Mouse (Mus musculus) lung, postnatal 4 days (tissue): ENCODE results near the gene Ccdc150.

Experiments used
- DNase-seq, 2 experiments: peaks; one replicate each; pipeline ENCODE4 v3.0.0; 2021

Ccdc150 gene

DNA sequence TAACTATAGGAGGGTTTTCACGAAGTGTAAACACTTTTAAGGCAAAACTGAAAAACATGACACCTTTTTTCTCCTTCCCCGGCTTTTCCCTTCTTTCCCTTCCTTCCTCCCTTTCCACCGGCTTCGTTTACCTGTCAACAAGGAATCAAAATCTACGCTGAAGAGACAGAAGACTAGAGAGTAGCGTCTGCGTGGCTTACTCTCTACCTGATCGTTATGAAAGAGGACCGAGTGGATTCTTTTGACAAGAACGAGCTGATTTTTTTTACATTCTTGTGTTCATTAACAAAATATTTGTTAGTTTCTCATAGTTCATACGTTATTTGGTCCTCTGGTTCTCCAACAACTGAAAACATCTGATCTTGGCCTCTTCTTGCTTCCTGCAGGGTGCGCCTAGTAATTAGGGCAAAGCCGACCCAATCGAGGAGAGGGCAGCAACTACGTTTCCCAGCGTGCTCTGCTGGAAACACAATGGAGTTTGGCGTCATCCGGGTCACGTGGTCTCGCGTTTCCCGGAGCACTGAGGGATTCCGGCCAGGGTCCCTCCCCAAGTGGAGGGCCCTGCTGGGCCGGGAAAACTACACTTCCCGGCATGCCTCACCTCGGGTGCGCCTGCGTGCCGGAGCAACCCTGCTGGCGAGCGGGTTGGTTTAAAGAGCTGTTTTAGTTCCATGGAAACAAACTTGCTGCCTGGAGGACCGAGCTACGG, at the start of gene Ccdc150:
Gene Ccdc150, plus strand, starts transcription at position 526 of the 709 bp plus-strand sequence.
- DNase-seq, result peak; percentile 96 to 97

DNA sequence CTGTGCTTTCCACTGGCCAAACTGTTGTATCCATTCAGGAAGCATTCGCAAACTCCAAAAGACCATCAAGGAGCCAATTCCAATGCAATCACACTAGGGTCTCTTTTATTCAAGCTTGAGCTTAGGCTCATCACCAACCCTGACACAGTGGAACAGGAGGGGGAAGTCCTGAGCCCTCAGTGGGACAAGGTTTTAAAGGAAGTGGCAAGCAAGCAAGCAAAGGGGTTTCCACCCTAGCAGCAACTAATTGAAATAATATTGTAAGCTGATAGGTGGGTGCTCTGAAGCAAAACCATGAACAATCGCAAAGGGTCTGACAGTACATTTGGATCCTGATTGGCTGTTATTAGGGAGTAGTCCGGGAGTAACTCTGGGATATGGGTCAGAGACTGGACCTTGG, 30.2 kb upstream of the Ccdc150 start:
- no peak for DNase-seq

DNA sequence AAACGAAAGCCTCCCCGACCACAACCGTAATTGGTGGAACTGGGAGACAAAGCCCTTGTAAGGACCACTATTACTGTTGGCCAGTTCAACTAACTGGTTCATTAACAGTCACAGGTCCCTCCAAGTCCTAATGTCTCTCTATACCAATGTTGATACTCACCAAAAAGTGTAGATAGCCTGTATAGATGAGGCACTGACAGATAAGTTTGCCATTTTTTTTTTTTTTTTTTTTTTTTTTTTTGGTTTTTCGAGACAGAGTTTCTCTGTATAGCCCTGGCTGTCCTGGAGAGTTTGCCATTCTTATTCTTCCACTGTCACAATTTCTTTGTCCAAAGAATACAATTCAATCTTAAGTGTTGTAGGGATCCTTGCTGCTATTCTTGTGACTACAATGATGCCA, 7.8 kb upstream of the Ccdc150 start:
- no peak for DNase-seq

DNA sequence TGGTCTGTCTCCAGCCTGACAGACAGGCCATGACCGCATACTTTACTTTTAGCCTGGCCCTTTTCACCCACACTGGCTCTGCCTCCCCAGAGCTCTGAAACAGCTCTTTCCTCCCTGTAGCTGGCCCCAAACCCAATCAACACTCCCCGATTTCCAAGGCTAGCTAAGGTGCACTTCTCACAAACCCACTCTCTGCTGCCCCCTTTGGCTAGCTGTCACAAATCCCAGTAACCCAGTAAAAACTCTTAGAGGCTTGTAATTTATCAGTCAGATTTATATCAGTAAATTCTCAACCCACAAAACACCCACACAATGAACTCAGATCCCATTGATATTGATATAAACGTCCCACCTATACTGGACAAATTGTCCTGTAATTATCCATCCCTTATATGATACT, 25.1 kb downstream of the Ccdc150 start:
- DNase-seq, result no peak

DNA sequence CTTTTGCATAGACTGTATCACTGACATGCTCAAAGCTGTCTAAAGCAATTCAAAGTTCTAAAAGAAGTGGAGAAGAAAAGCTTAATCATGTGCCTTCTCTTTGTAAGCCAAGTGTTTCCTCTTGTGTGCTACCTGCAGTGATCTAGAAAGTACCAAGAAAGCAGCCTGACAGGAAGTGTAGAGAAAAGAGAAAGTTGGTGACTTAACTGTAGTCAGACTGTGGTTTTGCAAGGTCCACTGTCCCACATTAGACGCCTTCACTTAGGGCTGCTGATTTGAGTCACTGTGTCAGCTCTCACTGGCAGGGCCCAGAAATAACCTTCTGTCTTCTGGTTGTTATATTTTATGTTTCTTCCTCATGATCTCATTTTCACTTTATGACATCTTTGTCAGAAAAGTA, 29.1 kb downstream of the Ccdc150 start:
- DNase-seq, result no peak

DNA sequence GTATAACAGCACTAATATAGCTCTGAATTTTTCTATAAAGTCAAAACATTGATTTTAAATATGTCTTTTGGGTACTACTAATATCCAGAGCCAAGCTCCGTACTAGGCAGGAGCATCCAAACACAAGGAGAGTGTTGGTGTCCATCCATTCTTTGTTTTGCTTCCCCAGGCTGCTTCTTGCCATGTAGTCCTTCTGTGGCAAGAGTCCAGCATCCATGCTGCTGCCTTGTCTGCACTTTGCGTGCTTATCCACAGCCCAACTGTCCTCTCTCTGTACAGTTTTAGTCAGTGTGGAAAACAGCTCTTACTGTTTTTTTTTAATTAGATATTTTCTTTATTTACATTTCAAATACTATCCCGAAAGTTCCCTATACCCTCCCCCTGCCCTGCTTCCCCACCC, 30.2 kb downstream of the Ccdc150 start:
- DNase-seq, result no peak

DNA sequence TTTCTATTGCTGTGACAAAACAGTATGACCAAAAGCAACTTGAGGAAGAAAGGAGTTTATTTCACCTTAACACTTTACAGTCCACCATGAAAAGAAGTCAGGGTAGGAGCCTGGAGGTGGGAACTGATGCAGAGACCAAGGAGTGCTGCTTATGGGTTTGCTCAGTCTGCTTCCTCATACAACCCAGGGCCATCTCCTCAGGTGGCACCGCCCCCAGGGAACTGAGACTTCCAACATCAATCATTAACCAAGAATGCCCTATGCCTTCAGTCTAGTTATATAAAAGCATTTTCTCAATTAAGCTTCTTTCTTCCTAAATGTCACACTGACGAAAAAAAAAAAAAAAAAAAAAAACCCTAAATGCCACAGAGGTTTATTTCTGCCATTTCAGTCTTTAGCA, 55.9 kb downstream of the Ccdc150 start:
- no peak for DNase-seq

DNA sequence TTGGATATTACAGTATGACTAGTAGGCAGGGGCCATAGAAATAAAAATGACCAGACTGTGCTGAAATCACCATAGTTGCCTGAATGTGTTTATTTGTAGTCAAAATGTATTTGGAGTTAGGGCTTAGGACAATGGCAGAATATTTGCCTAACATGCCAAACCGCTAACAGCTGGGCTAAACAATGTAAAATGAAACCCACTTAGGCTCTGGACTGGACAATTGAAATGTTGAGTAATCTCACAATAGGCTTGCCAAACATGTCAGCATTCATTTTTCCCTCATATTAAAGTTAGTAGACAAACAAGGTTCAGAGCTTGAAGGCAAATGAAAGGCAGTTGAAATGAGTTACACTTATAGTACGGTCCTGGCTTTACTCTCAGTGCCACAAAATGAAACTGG, 76.2 kb downstream of the Ccdc150 start:
- DNase-seq, result no peak

DNA sequence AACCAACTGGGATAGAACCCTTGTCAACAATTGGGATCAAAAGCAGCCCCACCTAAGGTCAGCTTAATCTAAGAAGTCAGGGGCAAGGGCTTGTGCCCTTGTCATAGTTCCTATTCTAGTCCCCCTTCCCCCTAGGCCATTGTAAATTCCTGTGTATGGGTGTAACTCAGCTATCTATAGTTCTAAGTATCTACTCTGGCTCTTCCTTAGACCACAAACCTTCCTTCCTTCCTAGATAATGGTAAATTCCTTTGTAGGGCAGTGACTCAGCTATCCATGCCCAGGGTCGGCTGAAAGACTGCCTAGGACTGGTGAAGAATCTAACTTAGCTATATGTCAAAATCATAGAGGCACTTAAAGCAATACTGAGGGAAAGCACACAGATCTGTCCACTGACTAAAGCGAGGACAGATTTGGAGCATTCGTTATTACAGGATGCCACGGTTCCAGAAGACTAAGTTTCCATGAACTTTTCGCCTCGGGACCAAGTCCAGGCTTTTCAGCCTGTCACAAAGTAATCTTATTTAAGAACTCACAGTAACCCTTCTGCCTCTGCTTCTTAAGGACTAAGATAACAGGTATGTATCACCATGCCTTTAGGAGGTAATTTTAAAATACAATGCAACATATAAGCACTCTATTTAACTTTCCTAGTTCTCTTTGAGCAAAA, 77.5 kb downstream of the Ccdc150 start:
- no peak for DNase-seq

DNA sequence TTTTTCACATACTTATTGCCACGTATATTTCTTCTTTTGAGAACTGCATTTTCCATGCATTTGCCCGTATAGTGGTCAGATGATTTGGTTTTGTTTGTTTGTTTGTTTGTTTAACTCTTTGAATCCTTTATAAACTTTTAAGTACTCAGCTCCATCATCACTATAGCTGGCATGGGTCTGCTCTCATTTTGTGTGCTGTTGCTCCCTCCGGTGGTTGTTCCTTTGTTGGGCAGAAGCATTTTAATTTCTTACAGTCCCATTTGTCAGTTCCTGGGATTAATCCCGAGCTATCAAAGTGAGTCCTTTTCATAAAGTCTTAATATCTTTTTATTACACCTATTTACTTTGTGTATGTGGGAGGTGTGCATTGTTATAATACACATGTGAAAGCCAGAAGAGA, 82.5 kb downstream of the Ccdc150 start:
- DNase-seq, result peak in 1 of 2 experiments; percentile 16

DNA sequence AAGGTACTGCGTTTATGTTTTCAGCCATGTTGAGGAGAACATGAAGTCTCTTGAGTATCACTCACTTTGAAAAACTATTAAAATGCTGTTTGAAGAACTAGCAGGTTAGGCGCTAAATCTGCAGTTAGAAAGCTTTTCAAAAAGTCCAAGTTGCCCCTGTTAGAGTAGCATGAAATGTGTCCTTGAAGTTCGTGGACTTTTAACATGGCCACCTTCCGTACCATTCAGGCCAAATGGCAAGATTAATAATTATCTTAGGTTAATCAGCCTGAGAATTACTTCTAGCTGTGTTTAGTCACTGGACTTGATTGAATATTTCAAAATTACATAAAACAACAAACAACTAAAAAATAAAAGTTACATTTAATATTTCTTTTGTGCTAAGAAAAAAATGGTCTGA, 104.3 kb downstream of the Ccdc150 start:
- no peak for DNase-seq

DNA sequence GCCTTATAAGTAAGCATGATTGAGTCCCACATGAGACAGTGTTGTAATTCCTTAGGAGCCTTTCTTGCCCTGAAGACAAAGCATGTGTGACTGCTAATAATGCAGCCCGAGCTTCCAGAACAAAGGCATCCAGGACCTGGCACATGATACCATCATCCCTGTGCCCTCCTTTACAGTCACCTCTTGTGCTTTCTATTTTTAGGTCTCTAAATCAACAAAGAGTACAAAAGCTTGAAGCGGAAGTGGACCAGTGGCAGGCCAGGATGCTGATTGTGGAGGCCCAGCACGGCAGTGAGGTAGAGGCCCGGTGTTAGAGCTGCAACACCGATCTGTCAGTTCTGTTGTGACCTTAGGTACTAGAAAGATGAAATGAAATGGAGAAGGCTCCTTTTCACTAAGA, 105.0 kb downstream of the Ccdc150 start:
- no peak for DNase-seq

DNA sequence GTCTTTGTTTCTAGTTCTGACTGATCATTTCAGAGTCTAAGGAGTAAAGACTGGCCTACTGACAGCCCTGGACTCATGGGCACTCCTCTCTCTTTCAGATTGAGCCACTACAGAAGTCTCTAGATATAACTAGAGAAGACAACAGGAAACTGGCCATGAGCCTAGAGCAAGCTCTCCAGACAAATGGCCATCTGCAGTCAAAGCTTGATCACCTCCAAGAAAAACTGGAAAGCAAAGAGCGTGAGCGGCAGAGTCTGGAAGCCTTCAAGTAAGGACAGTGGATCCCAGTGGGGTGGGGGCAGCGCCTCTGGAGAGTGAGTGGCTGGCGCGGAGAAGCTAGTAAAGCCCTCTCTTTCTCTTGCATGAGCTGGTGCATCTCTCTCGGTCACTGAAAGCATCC, 106.1 kb downstream of the Ccdc150 start:
- no peak for DNase-seq

DNA sequence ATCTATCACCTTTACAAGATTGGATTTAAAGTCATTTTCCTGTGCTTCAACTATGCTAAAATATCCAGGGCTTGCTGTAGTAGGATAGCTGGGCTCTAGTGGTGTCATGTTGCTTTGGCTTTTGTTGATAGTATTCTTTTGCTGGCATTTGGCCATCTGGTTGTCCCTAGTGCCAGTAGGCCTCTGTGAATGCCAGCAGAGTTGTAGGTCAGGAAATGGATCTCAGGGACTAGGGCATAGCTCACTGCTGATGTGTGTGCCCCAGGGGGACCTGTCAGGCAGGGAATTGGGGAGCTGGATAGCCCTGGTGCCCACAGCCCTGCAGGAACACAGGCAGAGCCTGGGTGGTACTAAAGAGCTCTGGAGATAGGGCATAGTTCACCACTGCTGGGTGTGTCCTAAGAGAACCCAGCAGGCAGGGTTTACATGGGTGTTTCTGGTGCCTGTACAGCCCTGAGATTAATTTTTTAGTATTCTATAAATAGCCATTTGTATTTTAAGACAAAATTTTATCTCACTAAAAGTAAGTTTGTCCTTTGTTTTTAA, 127.1 kb downstream of the Ccdc150 start:
- DNase-seq, result no peak

DNA sequence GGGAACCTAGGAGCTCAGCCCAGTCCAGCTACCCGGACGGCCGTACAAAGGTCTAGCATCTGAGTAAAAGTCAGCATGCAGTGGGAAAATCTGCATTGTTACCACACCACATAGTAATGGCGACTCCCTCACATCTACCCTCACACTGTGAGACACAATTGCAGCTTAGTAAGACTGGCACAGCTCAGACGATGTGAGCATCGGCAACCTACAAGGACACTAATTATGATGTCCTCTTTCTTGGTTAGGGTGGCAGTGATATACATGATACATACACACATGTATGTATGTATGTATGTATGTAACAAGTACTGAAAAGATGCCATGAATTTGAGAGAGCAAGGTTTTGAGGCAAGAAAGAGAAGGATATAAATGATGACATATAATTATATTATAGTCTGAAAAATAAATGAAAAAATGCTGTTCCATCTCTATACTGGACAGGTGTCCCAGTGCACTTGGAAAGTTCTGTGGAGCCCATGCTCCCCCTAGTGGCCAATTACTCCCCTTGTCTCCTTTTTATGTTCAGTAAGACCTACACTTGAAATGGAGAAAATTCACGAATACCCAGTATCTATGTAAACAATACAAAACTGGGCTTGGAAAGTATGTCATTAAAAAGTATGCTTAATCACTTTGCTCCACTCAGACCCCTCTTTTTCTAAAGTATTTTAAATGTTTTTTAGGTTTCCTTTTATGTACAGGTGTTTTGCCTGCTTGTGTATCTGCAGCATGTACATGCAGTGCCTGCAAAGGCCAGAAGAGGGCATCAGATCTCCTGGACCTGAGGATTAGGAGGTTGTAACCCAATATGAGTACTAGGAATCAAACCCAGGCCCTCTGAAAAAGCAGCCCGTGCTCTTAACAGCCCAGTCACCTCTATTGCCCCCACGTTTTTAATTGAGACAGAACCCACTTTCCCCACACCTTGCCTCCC, 130.8 kb downstream of the Ccdc150 start:
- DNase-seq, result peak in 1 of 2 experiments; percentile 57

DNA sequence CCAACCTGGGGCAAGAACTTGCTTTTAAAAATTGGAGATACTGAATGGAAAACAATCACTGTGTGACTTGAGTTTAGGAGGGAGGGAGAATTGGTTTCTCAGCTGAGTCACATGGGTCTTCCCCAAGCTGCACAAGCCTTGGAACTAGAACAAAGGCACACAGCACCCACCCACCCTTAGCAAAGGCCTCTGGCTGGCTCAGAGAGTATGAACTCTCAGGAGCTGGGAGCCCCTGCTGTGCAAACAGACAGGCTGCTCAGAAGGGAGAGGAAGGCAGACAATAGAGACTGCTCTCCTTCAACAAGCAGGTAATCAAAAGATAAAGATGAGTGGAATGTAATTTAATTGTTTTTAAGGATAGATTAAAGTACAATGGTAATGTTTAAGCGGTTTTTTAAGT, 133.7 kb downstream of the Ccdc150 start:
- no peak for DNase-seq

DNA sequence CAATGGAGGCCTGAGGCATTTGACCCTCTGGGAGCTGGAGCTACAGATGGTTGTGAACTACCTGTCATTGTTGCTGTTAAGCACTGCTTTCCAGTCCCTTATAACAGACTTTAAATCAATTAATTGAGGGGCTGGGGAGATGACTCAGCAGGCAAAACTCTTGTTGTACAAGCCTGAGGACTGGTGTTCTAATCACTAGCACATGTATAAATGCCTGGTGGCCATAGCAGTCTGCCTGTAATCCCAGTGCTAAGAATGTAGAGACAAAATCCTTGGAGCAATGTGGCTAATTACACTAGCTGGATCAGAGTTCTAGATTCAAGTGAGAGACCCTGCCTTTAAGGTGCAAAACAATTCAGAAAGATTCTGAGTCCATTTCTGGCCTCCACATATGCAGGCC, 152.3 kb downstream of the Ccdc150 start:
- DNase-seq, result no peak
